Mouse (Mus musculus) macrophage (primary cell): Measurements from ENCODE around the gene Olfr1215. TPM values are rescaled to one million over a fixed set of nuclear protein-coding genes. Genes with fewer than 3 reads are reported as not detected.
"Not testable (repeated sequence)": the region's sequence is repeated elsewhere in the genome, so short reads cannot be mapped to it uniquely, and the experiment has no call there.

Experiments
- H3K27ac ChIP-seq: fragments of 350-480 bp; formaldehyde crosslinking; 2 replicates; pipeline ENCODE4 v1.9.0; 2021
- H3K36me3 ChIP-seq: fragments of 350-480 bp; formaldehyde crosslinking; 2 replicates; pipeline ENCODE4 v1.9.0; 2021; ENCODE audit errors: inconsistent target
- H3K4me3 ChIP-seq: fragments of 350-480 bp; formaldehyde crosslinking; 2 replicates; pipeline ENCODE4 v1.9.0; 2021; ENCODE audit errors: inconsistent target
- H3K79me2 ChIP-seq: fragments of 350-480 bp; formaldehyde crosslinking; 2 replicates; pipeline ENCODE4 v1.9.0; 2021; ENCODE audit errors: inconsistent target
- WGBS: methylation state at CpG from one replicate; pipeline ENCODE4 v1.1.7; 2026; ENCODE audit warnings: inconsistent platforms; ENCODE audit not compliant: missing documents; 5-methylcytosine and 5-hydroxymethylcytosine counted together
- polyA plus RNA-seq: library from polyadenylated mRNA; stranded (reverse); fragments of 250-400 nt; gene quantifications from 3 replicates; pipeline ENCODE4 v1.2.4, GENCODE M21; 2018; ENCODE audit warnings: inconsistent platforms
- total RNA-seq, 78 experiments: library from RNA; depleted of rRNA; stranded (reverse); fragments of 250-400 nt; gene quantifications; 1 replicate in 9 of 78; 2 replicates in 24 of 78; 3 replicates in 43 of 78; 4 replicates in 2 of 78; pipeline ENCODE4 v1.2.4; 2018; ENCODE audit warnings: inconsistent platforms in 56 of 78

The Olfr1215 gene
- total RNA-seq (2018; cell fraction: chromatin; rRNA removed), result not detected
- not detected for total RNA-seq (2018; cell fraction: cytosol; rRNA removed)
- total RNA-seq (2018; cell fraction: nucleus; rRNA removed), result not detected
- polyA plus RNA-seq, result not detected in 3 replicates

- WGBS, result 64% methylated on average over 2 of the region's 2 CpGs
- Histone ChIP-seq H3K79me2 (no peaks in the 10 kb centered on the region), H3K36me3 (no peaks in the 10 kb centered on the region), H3K4me3 (no peak within 1 kb of the TSS), H3K27ac (no peak within 1 kb of the TSS)
Observed at GRCm38 (mm10) chr2:89006873-89007272, at the start of gene Olfr1215. Olfr1215 (minus strand) TSS chr2:89006973.

- Histone ChIP-seq H3K27ac (no peak within 1 kb of the TSS), H3K36me3 (no peaks in the 10 kb centered on the region), H3K4me3 (no peak within 1 kb of the TSS), H3K79me2 (no peaks in the 10 kb centered on the region)
- WGBS, result 56% methylated on average over 2 of the region's 2 CpGs
Observed at GRCm38 (mm10) chr2:89031965-89032364, 25.2 kb upstream of the Olfr1215 start, which contains the start of gene Olfr1217. Olfr1217 (minus strand) TSS chr2:89032065.

DNA sequence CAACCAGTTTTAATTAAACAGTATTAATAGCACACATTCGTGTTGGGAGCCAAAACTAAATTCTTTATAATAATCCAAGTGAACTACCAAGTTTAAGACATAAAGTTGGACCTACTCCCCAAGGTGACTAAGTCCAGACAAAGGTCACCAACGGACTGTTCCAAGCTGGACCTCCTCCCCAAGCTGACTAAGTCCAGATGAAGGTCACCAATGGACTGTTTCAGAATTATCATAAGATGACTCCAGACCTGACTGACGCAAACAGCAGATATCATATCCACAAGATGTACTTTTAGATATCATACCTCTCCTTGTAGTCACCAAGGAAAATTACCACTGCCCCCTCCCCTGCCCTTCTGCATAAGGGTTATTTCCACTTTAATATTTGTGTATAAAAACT, 14.7 kb upstream of the Olfr1215 start:
- H3K4me3 ChIP-seq, H3K36me3 ChIP-seq, H3K27ac ChIP-seq, H3K79me2 ChIP-seq: not testable (repeated sequence)
- 74% methylated on average over 3 of the region's 3 CpGs for WGBS

- H3K4me3 ChIP-seq, result no peak within 1 kb of the TSS
- WGBS, result 93% methylated on average over 1 of the region's 1 CpGs
- H3K36me3 ChIP-seq, result no peaks in the 10 kb centered on the region
- no peak within 1 kb of the TSS for H3K27ac ChIP-seq
- no peaks in the 10 kb centered on the region for H3K79me2 ChIP-seq
Observed at GRCm38 (mm10) chr2:89018240-89018639, 11.5 kb upstream of the Olfr1215 start, which contains the start of gene Olfr1216. Olfr1216 (minus strand) TSS chr2:89018340.

DNA sequence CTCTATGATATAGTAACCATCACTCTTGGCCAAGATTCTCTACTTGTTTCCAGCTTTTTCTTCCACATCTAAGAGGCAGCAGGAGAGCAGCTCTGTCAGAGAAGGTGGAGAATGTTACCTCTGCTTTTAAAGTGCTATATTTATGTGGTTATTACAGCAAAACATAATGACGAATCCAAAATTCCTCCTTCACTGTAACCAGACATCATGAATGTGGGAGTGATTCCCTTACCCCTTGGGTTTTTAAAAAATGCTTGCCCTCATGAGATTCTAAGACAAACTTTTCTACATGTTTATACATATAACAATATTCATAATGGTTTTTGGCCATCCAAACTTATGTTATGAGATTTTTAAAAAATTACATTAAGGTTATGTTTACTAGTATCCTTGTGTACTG, 14.2 kb downstream of the Olfr1215 start, which contains the start of gene Olfr1214:
TSS of gene Olfr1214 (minus strand) at position 101 of the 400 bp plus-strand sequence.
- Histone ChIP-seq H3K79me2 (no peaks in the 10 kb centered on the region), H3K27ac (no peak within 1 kb of the TSS), H3K4me3 (no peak within 1 kb of the TSS), H3K36me3 (no peaks in the 10 kb centered on the region)
- 100% methylated on average over 1 of the region's 1 CpGs for WGBS

GRCm38 (mm10) chr2:88980181-88980580, 26.6 kb downstream of the Olfr1215 start, which contains the start of gene Gm13762:
Gm13762 (minus strand) TSS chr2:88980281.
- 73% methylated on average over 1 of the region's 1 CpGs for WGBS

DNA sequence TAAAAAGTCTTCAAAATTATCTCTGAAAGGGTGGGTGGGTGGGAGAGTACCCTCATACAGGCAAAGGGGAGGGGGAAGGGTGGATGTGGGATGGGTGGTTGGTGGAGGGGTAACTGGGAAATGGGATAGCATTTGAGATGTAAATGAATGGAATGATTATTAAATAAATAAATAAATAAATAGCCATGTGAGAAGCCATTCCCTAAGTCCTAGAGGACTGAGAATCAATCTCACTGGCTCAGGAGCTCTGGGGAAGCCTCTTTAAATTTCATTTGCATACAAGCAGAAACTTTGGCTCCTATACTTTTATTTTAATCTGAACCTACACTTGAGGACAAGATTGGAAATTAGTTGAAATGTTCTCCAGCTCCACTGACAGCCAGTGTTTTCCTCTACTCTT, 53.1 kb downstream of the Olfr1215 start, which contains the start of gene Olfr1212:
TSS of gene Olfr1212 (plus strand) at position 301 of the 400 bp plus-strand sequence.
- no peak within 1 kb of the TSS for H3K27ac ChIP-seq
- H3K79me2 ChIP-seq, result no peaks in the 10 kb centered on the region

More at GRCm38 (mm10) chr2:88980181-88980580, 26.6 kb downstream of the Olfr1215 start, which contains the start of gene Gm13762:
- H3K27ac ChIP-seq, result no peak within 1 kb of the TSS
- no peak within 1 kb of the TSS for H3K4me3 ChIP-seq
- no peaks in the 10 kb centered on the region for H3K79me2 ChIP-seq
- H3K36me3 ChIP-seq, result no peaks in the 10 kb centered on the region

More for the DNA sequence above, 53.1 kb downstream of the Olfr1215 start, which contains the start of gene Olfr1212:
- no peak within 1 kb of the TSS for H3K4me3 ChIP-seq
- no peaks in the 10 kb centered on the region for H3K36me3 ChIP-seq

Other genes with a start within 250 kb of the Olfr1215 start
- not detected in 3 replicates for gene Olfr1199, start 246.5 kb downstream of the Olfr1215 start, polyA plus RNA-seq
- gene Olfr1200, start 236.5 kb downstream of the Olfr1215 start, polyA plus RNA-seq, result not detected in 3 replicates
- not detected in 3 replicates for gene Olfr1201, start 213.9 kb downstream of the Olfr1215 start, polyA plus RNA-seq
- gene Olfr1202, start 192.5 kb downstream of the Olfr1215 start, polyA plus RNA-seq, result not detected in 3 replicates
- not detected in 3 replicates for gene Olfr1205, start 177.2 kb downstream of the Olfr1215 start, polyA plus RNA-seq
- not detected in 3 replicates for gene Olfr1204, start 157.7 kb downstream of the Olfr1215 start, polyA plus RNA-seq
- gene Olfr1206, start 143.7 kb downstream of the Olfr1215 start, polyA plus RNA-seq, result not detected in 3 replicates
- gene Olfr1208, start 104.7 kb downstream of the Olfr1215 start, polyA plus RNA-seq, result not detected in 3 replicates
- gene Olfr1209, start 91.8 kb downstream of the Olfr1215 start, polyA plus RNA-seq, result not detected in 3 replicates
- gene Olfr1211, start 68.9 kb downstream of the Olfr1215 start, polyA plus RNA-seq, result not detected in 3 replicates
- gene Olfr1212, start 53.0 kb downstream of the Olfr1215 start, polyA plus RNA-seq, result not detected in 3 replicates
- not detected in 3 replicates for gene Gm13762, start 26.7 kb downstream of the Olfr1215 start, polyA plus RNA-seq
- not detected in 3 replicates for gene Olfr1214, start 14.3 kb downstream of the Olfr1215 start, polyA plus RNA-seq
- gene Olfr1216, start 11.4 kb upstream of the Olfr1215 start, polyA plus RNA-seq, result not detected in 3 replicates
- gene Olfr1217, start 25.1 kb upstream of the Olfr1215 start, polyA plus RNA-seq, result not detected in 3 replicates
- gene Olfr1218, start 54.2 kb upstream of the Olfr1215 start, polyA plus RNA-seq, result not detected in 3 replicates
- not detected in 3 replicates for gene Olfr1219, start 76.5 kb upstream of the Olfr1215 start, polyA plus RNA-seq
- gene Olfr1220, start 99.9 kb upstream of the Olfr1215 start, polyA plus RNA-seq, result not detected in 3 replicates
- gene Olfr1221, start 110.3 kb upstream of the Olfr1215 start, polyA plus RNA-seq, result not detected in 3 replicates
- not detected in 3 replicates for gene Olfr1222, start 126.1 kb upstream of the Olfr1215 start, polyA plus RNA-seq
- not detected in 3 replicates for gene Olfr1223, start 144.6 kb upstream of the Olfr1215 start, polyA plus RNA-seq
- gene Olfr1224-ps1, start 157.1 kb upstream of the Olfr1215 start, polyA plus RNA-seq, result not detected in 3 replicates
- gene Olfr1225, start 167.7 kb upstream of the Olfr1215 start, polyA plus RNA-seq, result not detected in 3 replicates
- gene Olfr1226, start 193.1 kb upstream of the Olfr1215 start, polyA plus RNA-seq, result not detected in 3 replicates
- not detected in 3 replicates for gene Olfr1228, start 247.1 kb upstream of the Olfr1215 start, polyA plus RNA-seq